Mouse (Mus musculus): ENCODE results near the gene Sox14. TPM values are rescaled to one million over a fixed set of nuclear protein-coding genes. Genes with fewer than 3 reads are reported as not detected.

Gene Sox14
- not detected for polyA plus RNA-seq (2017; shearing (Covaris generic))

DNA sequence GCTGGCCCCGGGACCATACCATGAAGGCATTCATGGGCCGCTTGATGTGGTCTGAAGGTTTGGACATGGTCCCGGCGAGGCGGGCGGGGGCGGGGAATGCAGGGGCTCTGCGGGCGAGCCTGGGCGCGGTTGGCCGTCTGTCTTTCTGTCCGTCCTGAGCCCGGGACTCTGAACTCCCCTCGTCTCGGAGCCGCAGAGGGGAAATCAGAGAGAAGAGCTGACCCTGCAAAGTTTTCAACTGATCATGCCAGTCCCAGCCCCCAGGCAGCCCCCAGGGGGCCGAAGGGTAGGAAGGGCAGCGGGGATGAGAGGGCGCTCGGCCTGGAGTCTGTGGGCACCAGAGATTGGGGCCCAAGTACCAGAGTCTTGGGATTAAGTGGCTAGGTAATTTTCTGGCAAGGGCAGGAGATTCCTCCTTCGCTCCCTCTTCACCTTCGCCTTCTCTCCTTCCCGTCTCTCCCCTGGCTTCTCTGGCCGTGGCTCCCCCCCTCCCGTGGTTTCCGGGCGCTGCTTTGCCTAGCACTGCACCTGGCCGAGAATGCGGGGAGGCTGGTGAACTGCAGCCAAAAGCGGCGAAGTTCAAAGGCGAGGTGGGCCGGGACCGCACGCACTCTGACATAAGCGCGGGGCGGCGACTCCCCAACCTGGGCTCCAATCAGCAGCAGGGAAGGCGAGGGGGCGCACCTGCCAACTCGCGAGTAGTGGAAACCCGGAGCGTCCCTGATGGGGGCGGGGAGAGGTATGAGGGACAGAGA, at the start of gene Sox14:
Gene Sox14 (minus strand): TSS at position 553 of the 755 bp plus-strand sequence.

Other genes with a start within 250 kb of the Sox14 start
- not detected for gene Dzip1l, start 246.7 kb downstream of the Sox14 start, polyA plus RNA-seq (2017; shearing (Covaris generic))
- gene Cldn18, start 158.9 kb downstream of the Sox14 start, polyA plus RNA-seq (2017; shearing (Covaris generic)): not detected

Measured in effector memory CD4-positive, alpha-beta T cell, adult 7 months (primary cell).